Mouse (Mus musculus): ENCODE measurements at regions not wholly inside any gene's neighbourhood (a gene's known extent, or its start where the extent isn't known, plus 50 kb on each side); places are given as distances from the start of the nearest gene placed in this dataset.

DNA sequence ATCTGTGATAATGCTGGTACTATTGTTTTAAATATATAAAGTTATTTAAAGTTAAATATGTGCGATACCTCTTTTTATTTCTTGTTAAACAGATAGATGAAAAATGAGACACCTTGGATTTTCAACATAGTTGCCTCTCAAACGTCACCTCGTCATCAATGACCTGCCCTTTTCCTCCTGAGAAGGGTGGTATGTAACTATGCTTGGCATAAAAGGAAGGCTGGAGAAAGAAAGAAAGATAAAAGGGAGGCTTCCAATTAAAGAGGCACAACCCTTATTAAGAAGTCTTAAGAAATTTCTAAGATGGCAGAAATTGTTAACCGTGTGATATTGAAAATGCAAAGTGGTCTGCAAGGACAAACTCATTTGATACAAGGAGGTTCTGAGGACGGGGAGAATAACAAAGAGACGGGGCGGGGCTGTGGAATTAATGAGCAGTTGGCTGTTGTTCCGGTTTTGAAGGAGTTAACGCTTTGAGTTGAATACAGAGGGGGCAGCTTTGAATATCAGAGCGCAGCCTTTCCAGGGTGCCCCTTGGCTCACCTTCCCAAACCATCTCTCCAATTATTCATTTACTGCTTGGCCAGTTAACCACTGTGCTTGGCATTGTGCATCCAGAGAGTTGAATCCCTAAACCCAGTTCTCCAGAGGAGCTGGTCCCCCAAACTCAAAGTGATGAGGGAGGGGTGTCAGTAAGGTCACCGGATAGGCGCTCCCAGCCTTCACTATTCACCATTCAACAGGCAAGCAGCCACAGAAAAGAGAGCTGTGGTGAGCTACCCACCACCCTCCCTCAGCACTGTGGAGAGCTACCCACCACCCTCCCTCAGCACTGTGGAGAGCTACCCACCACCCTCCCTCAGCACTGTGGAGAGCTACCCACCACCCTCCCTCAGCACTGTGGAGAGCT is 220.6 kb downstream of the Atp23 start:
- TF ChIP-seq CTCF (IDR thresholded peaks at IDR 0.05; ENCODE audit: extremely low read depth, insufficient read length, insufficient replicate concordance, low read depth, low read length) (no peak), POLR2A (IDR thresholded peaks at IDR 0.05; ENCODE audit: low read depth, low read length) (no peak)
